10 mouse cellular contexts compared by ENCODE assay signal in genomic region chr5:127481416-127481815, GRCm38 (mm10).
A peak's percentile ranks its signal among the peaks of the same experiment; 100 is the strongest.
DNase-seq lines count a peak whose midpoint lies in the region; TF ChIP-seq lines count a peak whose summit lies in the region.
"Had no signal": no experiment of that assay in that cellular context is flagged by ENCODE, and none has a peak within 500 bp of the region (broad histone marks: within the 10 kb centered on the region; RNA-seq: fewer than 3 reads in every experiment).

No protein-coding gene starts in this region.

- peaks cover 87% of the 10 kb centered on the region for H3K9me3 ChIP-seq in CH12.LX (replicated peaks; ENCODE audit: low read length)
- H3K9me3 ChIP-seq: embryonic facial prominence, embryonic 12.5 days had no signal

- no peaks in the 10 kb centered on the region for H3K4me1 ChIP-seq in CH12.LX (ENCODE audit: control insufficient read depth in 1 of 2, insufficient read depth in 2 of 2)
- H3K4me1 ChIP-seq in cortical plate, adult 2 months (ENCODE audit: control insufficient read depth, insufficient read depth, low read length), result no peaks in the 10 kb centered on the region

- H3K9ac ChIP-seq in CH12.LX (ENCODE audit: insufficient read depth, low read depth), result no peak overlapping the region
- H3K9ac ChIP-seq: embryonic facial prominence, embryonic 12.5 days had no signal

- H3K27me3 ChIP-seq in CH12.LX (replicated peaks), result no peaks in the 10 kb centered on the region
- H3K27me3 ChIP-seq: embryonic facial prominence, embryonic 12.5 days had no signal

- dilution Hi-C loops in CH12.LX (cut with MboI; ENCODE audit: extremely low pct_ligation_motif_present, extremely low pct_unique_long_range_greater_than_20kb, low sequenced_read_pairs), result no loop called here

- no peak; the same call in 1 of the 2 replicates for TF ChIP-seq RAD21 in CH12.LX (IDR thresholded peaks at IDR 0.05; ENCODE audit: low read depth, low read length)

- no peak for TF ChIP-seq POLR2A in CH12.LX (IDR thresholded peaks at IDR 0.05; ENCODE audit: low read depth, low read length)
- TF ChIP-seq POLR2A in cortical plate, adult 2 months (IDR thresholded peaks at IDR 0.05; ENCODE audit: extremely low read depth, insufficient read depth, low read length), result no peak

- H3K4me3 ChIP-seq in layer of hippocampus, adult 2 months, result no peak overlapping the region
- H3K4me3 ChIP-seq in CH12.LX (replicated peaks in 1 of 3; ENCODE audit: low read depth in 2 of 3, low read length in 2 of 3, poor library complexity in 1 of 3), result no peak overlapping the region
- H3K4me3 ChIP-seq in cortical plate, adult 2 months (ENCODE audit: insufficient read depth, low read length), result no peak overlapping the region
- H3K4me3 ChIP-seq: embryonic facial prominence, embryonic 12.5 days; myocyte had no signal

- no peaks in the 10 kb centered on the region for H3K36me3 ChIP-seq in CH12.LX (replicated peaks in 1 of 2; ENCODE audit: control insufficient read depth in 1 of 2, insufficient read depth in 1 of 2, low read length in 1 of 2)
- H3K36me3 ChIP-seq: embryonic facial prominence, embryonic 12.5 days had no signal

- in situ Hi-C loops in CH12.LX (cut with MboI; ENCODE audit: low pct_ligation_motif_present, low pct_unique_long_range_greater_than_20kb, low sequenced_read_pairs), result no loop called here

- no peak overlapping the region for H3K4me2 ChIP-seq in CH12.LX (ENCODE audit: insufficient read depth, low read depth, poor library complexity, severe bottlenecking)
- H3K4me2 ChIP-seq: embryonic facial prominence, embryonic 12.5 days had no signal

- no peak overlapping the region for H3K27ac ChIP-seq in layer of hippocampus, adult 2 months
- no peak overlapping the region for H3K27ac ChIP-seq in CH12.LX (ENCODE audit: insufficient read depth, low read depth)
- H3K27ac ChIP-seq in cortical plate, adult 2 months (ENCODE audit: insufficient read depth, low read length), result no peak overlapping the region
- H3K27ac ChIP-seq: embryonic facial prominence, embryonic 12.5 days had no signal

- TF ChIP-seq EP300 in CH12.LX (IDR thresholded peaks at IDR 0.05; ENCODE audit: low read length), result no peak

- DNase-seq in layer of hippocampus, adult 2 months (ENCODE audit: low spot score in 2 of 2), result peak in 1 of 2 experiments; percentile 50
- no peak for DNase-seq in layer of hippocampus, adult 9-10 months (ENCODE audit: low spot score)
- DNase-seq in CH12.LX (ENCODE audit: extremely low read depth), result peak; percentile 1
- peak; percentile 79 for DNase-seq in ZHBTc4 (ENCODE audit: low read depth, low spot score)
- DNase-seq in induced T-regulatory cell, adult 2 months (ENCODE audit: low read depth), result peak; percentile 14
- peak; percentile 46 for DNase-seq in naive thymus-derived CD4-positive, alpha-beta T cell, adult 2 months (ENCODE audit: low read depth)
- no peak for DNase-seq in spleen, adult 12 weeks (ENCODE audit: low spot score)

- peak; percentile 86 for TF ChIP-seq CTCF in layer of hippocampus, adult 2 months (conservative IDR thresholded peaks at IDR 0.05)
- TF ChIP-seq CTCF in CH12.LX (conservative IDR thresholded peaks at IDR 0.05 in 1 of 2, IDR thresholded peaks at IDR 0.05 in 1 of 2; ENCODE audit: low read depth in 2 of 2, low read length in 2 of 2), result peak; percentile 13 to 18; a peak in 1 of 4 replicates
- peak; percentile 53 for TF ChIP-seq CTCF in cortical plate, adult 2 months (IDR thresholded peaks at IDR 0.05; ENCODE audit: extremely low read depth, insufficient read depth, low read length)

- H3K79me2 ChIP-seq in CH12.LX (replicated peaks; ENCODE audit: control insufficient read depth, extremely low read depth, insufficient read depth, poor library complexity, severe bottlenecking), result no peaks in the 10 kb centered on the region

TF ChIP-seq in CH12.LX, 34 proteins besides CTCF, POLR2A, EP300 and RAD21:
- TF ChIP-seq JUN (IDR thresholded peaks at IDR 0.05; ENCODE audit: insufficient read depth, low read depth, low read length), result no peak
- no peak for TF ChIP-seq TCF12 (IDR thresholded peaks at IDR 0.05; ENCODE audit: low read depth, low read length)
- no peak for TF ChIP-seq PAX5 (IDR thresholded peaks at IDR 0.05; ENCODE audit: low read length)
- TF ChIP-seq HCFC1 (IDR thresholded peaks at IDR 0.05; ENCODE audit: low read depth, low read length), result no peak
- TF ChIP-seq CHD1 (IDR thresholded peaks at IDR 0.05; ENCODE audit: low read depth, low read length), result no peak
- no peak for TF ChIP-seq USF2 (conservative IDR thresholded peaks at IDR 0.05; ENCODE audit: low read depth, low read length)
- no peak for TF ChIP-seq BHLHE40 (IDR thresholded peaks at IDR 0.05; ENCODE audit: low read depth, low read length)
- no peak for TF ChIP-seq IRF4 (IDR thresholded peaks at IDR 0.05; ENCODE audit: low read depth, low read length)
- no peak for TF ChIP-seq NRF1 (IDR thresholded peaks at IDR 0.05; ENCODE audit: low read depth, low read length)
- TF ChIP-seq ZMIZ1 (IDR thresholded peaks at IDR 0.05; ENCODE audit: low read depth, low read length), result no peak
- TF ChIP-seq MXI1 (IDR thresholded peaks at IDR 0.05; ENCODE audit: low read depth, low read length), result no peak
- TF ChIP-seq KAT2A (IDR thresholded peaks at IDR 0.05; ENCODE audit: insufficient replicate concordance, low read length), result no peak
- no peak for TF ChIP-seq POLR2AphosphoS2 (IDR thresholded peaks at IDR 0.05; ENCODE audit: low read depth, low read length)
- no peak for TF ChIP-seq UBTF (IDR thresholded peaks at IDR 0.05; ENCODE audit: low read depth, low read length)
- no peak for TF ChIP-seq MAZ (IDR thresholded peaks at IDR 0.05; ENCODE audit: low read depth, low read length)
- no peak for TF ChIP-seq SIN3A (IDR thresholded peaks at IDR 0.05; ENCODE audit: low read length)

Comparison
In these comparisons a context has a peak if more than half of its experiments do, and no peak if none do; other contexts are left out.
1. DNase-seq: peak in CH12.LX (single experiment), ZHBTc4 (single experiment), induced T-regulatory cell, adult 2 months (single experiment) and naive thymus-derived CD4-positive, alpha-beta T cell, adult 2 months (single experiment); none in layer of hippocampus, adult 9-10 months (single experiment) and spleen, adult 12 weeks (single experiment).
2. CTCF ChIP-seq: peak in every context shown above with its lines; median percentile 86 in layer of hippocampus, adult 2 months; 53 in cortical plate, adult 2 months; 16 in CH12.LX.